Mouse (Mus musculus) intestine, postnatal 0 days (tissue): ENCODE measurements at regions not wholly inside any gene's neighbourhood (a gene's known extent, or its start where the extent isn't known, plus 50 kb on each side); places are given as distances from the start of the nearest gene placed in this dataset.
A peak's percentile ranks its signal among the peaks of the same experiment; 100 is the strongest.

ENCODE experiments used
- ATAC-seq: fragments of 200-750 bp; cut with Nextera tagmentation; 2 replicates; pipeline ENCODE4 v1.8.0; 2017; ENCODE audit warnings: mild to moderate bottlenecking, moderate TSS enrichment, moderate library complexity
- H3K27ac ChIP-seq: fragments of 300-500 bp; sonication (generic); 2 replicates; pipeline ENCODE4 v1.5.1; 2014; ENCODE audit warnings: mild to moderate bottlenecking, low read depth, low read length, moderate library complexity
- H3K27me3 ChIP-seq: fragments of 300-500 bp; sonication (generic); replicated peaks from 2 replicates; pipeline ENCODE4 v1.6.1; 2014; ENCODE audit warnings: low read length, mixed read lengths; ENCODE audit not compliant: control insufficient read depth, insufficient read depth
- H3K36me3 ChIP-seq: fragments of 300-500 bp; sonication (generic); 2 replicates; pipeline ENCODE4 v1.6.1; 2014; ENCODE audit warnings: mild to moderate bottlenecking, moderate library complexity; ENCODE audit not compliant: control insufficient read depth, insufficient read depth
- H3K4me1 ChIP-seq: fragments of 300-500 bp; sonication (generic); replicated peaks from 2 replicates; pipeline ENCODE4 v1.6.1; 2014; ENCODE audit warnings: antibody characterized with exemption, low read length, mixed read lengths; ENCODE audit not compliant: control insufficient read depth, insufficient read depth
- H3K4me2 ChIP-seq: fragments of 300-500 bp; sonication (generic); replicated peaks from 2 replicates; pipeline ENCODE4 v1.6.1; 2014; ENCODE audit warnings: low read depth, mild to moderate bottlenecking, moderate library complexity
- H3K4me3 ChIP-seq: fragments of 300-500 bp; sonication (generic); 2 replicates; pipeline ENCODE4 v1.5.1; 2014; ENCODE audit warnings: low read depth, low read length
- H3K9ac ChIP-seq: fragments of 300-500 bp; sonication (generic); 2 replicates; pipeline ENCODE4 v1.6.1; 2014; ENCODE audit warnings: mild to moderate bottlenecking, low read depth, low read length
- H3K9me3 ChIP-seq: fragments of 300-500 bp; sonication (generic); 2 replicates; pipeline ENCODE4 v1.6.1; 2016; ENCODE audit warnings: mixed run types; ENCODE audit not compliant: control insufficient read depth
- CTCF ChIP-seq: sonication (generic); IDR thresholded peaks from 2 replicates; pipeline ENCODE4 v1.5.1; 2016; ENCODE audit warnings: low read depth, mild to moderate bottlenecking, control low read depth, antibody characterized with exemption, moderate library complexity
- WGBS: fragments of 180-500 bp; shearing (Covaris S2); extraction: QIAGEN DNeasy Blood & Tissue Kit; methylation state at CpG from one replicate; pipeline ENCODE4 v1.1.7; 2014; 5-methylcytosine and 5-hydroxymethylcytosine counted together

GRCm38 (mm10) chr3:56753654-56754053 lies 548.1 kb downstream of the Tm4sf1 start:
- Histone ChIP-seq H3K9ac (no peak overlapping the region), H3K27ac (no peak overlapping the region), H3K4me2 (no peak overlapping the region), H3K4me3 (no peak overlapping the region), H3K36me3 (no peaks in the 10 kb centered on the region), H3K9me3 (no peaks in the 10 kb centered on the region), H3K4me1 (no peaks in the 10 kb centered on the region), H3K27me3 (no peaks in the 10 kb centered on the region)
- no peak for ATAC-seq
- TF ChIP-seq CTCF = peak; percentile 63
- 15% methylated on average over 3 of the region's 3 CpGs for WGBS

- Histone ChIP-seq H3K4me1 (no peaks in the 10 kb centered on the region), H3K9ac (no peak overlapping the region), H3K4me2 (no peak overlapping the region), H3K9me3 (no peaks in the 10 kb centered on the region), H3K27me3 (no peaks in the 10 kb centered on the region), H3K4me3 (no peak overlapping the region), H3K36me3 (no peaks in the 10 kb centered on the region), H3K27ac (no peak overlapping the region)
- no peak for ATAC-seq
- TF ChIP-seq CTCF = no peak
- 67% methylated on average over 1 of the region's 1 CpGs for WGBS
These were observed 549.9 kb downstream of the Tm4sf1 start for GRCm38 (mm10) chr3:56751926-56752325.

GRCm38 (mm10) chr3:56740902-56741301 lies 557.4 kb upstream of the Nbea start:
- H3K9ac ChIP-seq = no peak overlapping the region
- no peak for ATAC-seq
- no peaks in the 10 kb centered on the region for H3K4me1 ChIP-seq

GRCm38 (mm10) chr3:56739451-56739850 lies 556.0 kb upstream of the Nbea start:
- H3K36me3 ChIP-seq = no peaks in the 10 kb centered on the region
- no peak for TF ChIP-seq CTCF
- H3K4me1 ChIP-seq = no peaks in the 10 kb centered on the region
- H3K27ac ChIP-seq = no peak overlapping the region
- H3K4me3 ChIP-seq = no peak overlapping the region
- H3K4me2 ChIP-seq = no peak overlapping the region
- no peaks in the 10 kb centered on the region for H3K27me3 ChIP-seq
- ATAC-seq = no peak
- no peak overlapping the region for H3K9ac ChIP-seq
- WGBS = 77% methylated on average over 3 of the region's 3 CpGs
- no peaks in the 10 kb centered on the region for H3K9me3 ChIP-seq

More at GRCm38 (mm10) chr3:56740902-56741301, 557.4 kb upstream of the Nbea start:
- Histone ChIP-seq H3K27ac (no peak overlapping the region), H3K27me3 (no peaks in the 10 kb centered on the region), H3K36me3 (no peaks in the 10 kb centered on the region), H3K4me3 (no peak overlapping the region), H3K4me2 (no peak overlapping the region), H3K9me3 (no peaks in the 10 kb centered on the region)
- no peak for TF ChIP-seq CTCF

- no peak for ATAC-seq
- WGBS = 49% methylated on average over 3 of the region's 3 CpGs
- H3K27ac ChIP-seq = no peak overlapping the region
- no peaks in the 10 kb centered on the region for H3K36me3 ChIP-seq
- no peaks in the 10 kb centered on the region for H3K9me3 ChIP-seq
- no peaks in the 10 kb centered on the region for H3K27me3 ChIP-seq
- H3K4me2 ChIP-seq = no peak overlapping the region
- H3K4me1 ChIP-seq = no peaks in the 10 kb centered on the region
- no peak overlapping the region for H3K9ac ChIP-seq
- no peak overlapping the region for H3K4me3 ChIP-seq
- no peak for TF ChIP-seq CTCF
These were observed 547.3 kb upstream of the Nbea start for GRCm38 (mm10) chr3:56730849-56731248.

- TF ChIP-seq CTCF = no peak
- Histone ChIP-seq H3K4me1 (no peaks in the 10 kb centered on the region), H3K9ac (no peak overlapping the region), H3K4me3 (no peak overlapping the region), H3K9me3 (no peaks in the 10 kb centered on the region), H3K36me3 (no peaks in the 10 kb centered on the region), H3K27ac (no peak overlapping the region), H3K4me2 (no peak overlapping the region), H3K27me3 (no peaks in the 10 kb centered on the region)
- no peak for ATAC-seq
These were observed 541.5 kb upstream of the Nbea start for GRCm38 (mm10) chr3:56724991-56725390.

- H3K4me2 ChIP-seq = no peak overlapping the region
- H3K4me1 ChIP-seq = no peaks in the 10 kb centered on the region
- H3K4me3 ChIP-seq = no peak overlapping the region
- H3K36me3 ChIP-seq = no peaks in the 10 kb centered on the region
- ATAC-seq = no peak
- H3K27me3 ChIP-seq = no peaks in the 10 kb centered on the region
- no peaks in the 10 kb centered on the region for H3K9me3 ChIP-seq
- no peak for TF ChIP-seq CTCF
- WGBS = 74% methylated on average over 1 of the region's 1 CpGs
- H3K27ac ChIP-seq = no peak overlapping the region
- H3K9ac ChIP-seq = no peak overlapping the region
These were observed 524.8 kb upstream of the Nbea start for GRCm38 (mm10) chr3:56708260-56708659.
